Mouse (Mus musculus) embryonic facial prominence, embryonic 11.5 days (tissue): ENCODE results near the gene 4930583I09Rik. TPM values are rescaled to one million over a fixed set of nuclear protein-coding genes. Genes with fewer than 3 reads are reported as not detected.

Experiments used
- ATAC-seq: fragments of 200-750 bp; cut with Nextera tagmentation; replicated peaks from 2 replicates; pipeline ENCODE4 v1.8.0; 2017; ENCODE audit warnings: low read depth; ENCODE audit not compliant: insufficient number of reproducible peaks, low FRiP score, low TSS enrichment
- DNase-seq: peaks from one replicate; pipeline ENCODE4 v3.0.0-alpha.2; 2015; ENCODE audit warnings: low spot score
- H3K27ac ChIP-seq: fragments of 300-500 bp; sonication (generic); replicated peaks from 2 replicates; pipeline ENCODE4 v1.5.1; 2014; ENCODE audit warnings: mild to moderate bottlenecking, low read depth, low read length, control low read depth
- H3K27me3 ChIP-seq: fragments of 300-500 bp; sonication (generic); 2 replicates; pipeline ENCODE4 v1.6.1; 2014; ENCODE audit warnings: mild to moderate bottlenecking, low read length, moderate library complexity, mixed read lengths; ENCODE audit not compliant: control insufficient read depth, insufficient read depth
- H3K36me3 ChIP-seq: fragments of 300-500 bp; sonication (generic); replicated peaks from 2 replicates; pipeline ENCODE4 v1.6.1; 2014; ENCODE audit warnings: low read depth, mild to moderate bottlenecking, low read length, moderate library complexity, mixed read lengths; ENCODE audit not compliant: control insufficient read depth, insufficient read depth
- H3K4me1 ChIP-seq: fragments of 300-500 bp; sonication (generic); 2 replicates; pipeline ENCODE4 v1.6.1; 2014; ENCODE audit warnings: low read length, mixed read lengths; ENCODE audit not compliant: control insufficient read depth, insufficient read depth
- H3K4me2 ChIP-seq: fragments of 300-500 bp; sonication (generic); 2 replicates; pipeline ENCODE4 v1.6.1; 2014; ENCODE audit warnings: low read depth, mild to moderate bottlenecking, control low read depth, low read length, moderate library complexity
- H3K4me3 ChIP-seq: fragments of 300-500 bp; sonication (generic); 2 replicates; pipeline ENCODE4 v1.5.1; 2014; ENCODE audit warnings: low read depth, low read length, control low read depth
- H3K9ac ChIP-seq: fragments of 300-500 bp; sonication (generic); replicated peaks from 2 replicates; pipeline ENCODE4 v1.6.1; 2014; ENCODE audit warnings: mild to moderate bottlenecking, control low read depth, low read length
- H3K9me3 ChIP-seq: fragments of 300-500 bp; sonication (generic); replicated peaks from 2 replicates; pipeline ENCODE4 v1.6.1; 2016; ENCODE audit warnings: mild to moderate bottlenecking, low read length, inconsistent platforms, mixed read lengths; ENCODE audit not compliant: control insufficient read depth
- WGBS: fragments of 180-500 bp; shearing (Covaris S2); extraction: QIAGEN DNeasy Blood & Tissue Kit; methylation state at CpG from one replicate; pipeline ENCODE4 v1.1.7; 2014; 5-methylcytosine and 5-hydroxymethylcytosine counted together
- polyA plus RNA-seq: library from polyadenylated mRNA; unstranded; fragments of >200 nt; fragmentation: Nextera tagmentation; extraction: Ambion mirVana; gene quantifications from 2 replicates; pipeline ENCODE4 v1.2.1, GENCODE M21; 2014

The 4930583I09Rik gene
- polyA plus RNA-seq, 1 experiment from 2014 or later: not detected

- ATAC-seq (no peak), DNase-seq (no peak)
- Histone ChIP-seq H3K4me1 (no peaks in the 10 kb centered on the region), H3K27ac (no peak overlapping the region), H3K4me2 (no peak overlapping the region), H3K27me3 (no peaks in the 10 kb centered on the region), H3K4me3 (no peak overlapping the region), H3K36me3 (no peaks in the 10 kb centered on the region), H3K9me3 (no peaks in the 10 kb centered on the region), H3K9ac (no peak overlapping the region)
- 92% methylated on average over 3 of the region's 3 CpGs for WGBS
Measured at GRCm38 (mm10) chr17:64816298-64816697, 19.6 kb downstream of the 4930583I09Rik start.

- Histone ChIP-seq H3K27me3 (no peaks in the 10 kb centered on the region), H3K9me3 (no peaks in the 10 kb centered on the region), H3K4me2 (no peak overlapping the region), H3K27ac (no peak overlapping the region), H3K36me3 (no peaks in the 10 kb centered on the region), H3K9ac (no peak overlapping the region), H3K4me3 (no peak overlapping the region), H3K4me1 (no peaks in the 10 kb centered on the region)
- ATAC-seq: no peak
- no peak for DNase-seq
- WGBS: 74% methylated on average over 2 of the region's 2 CpGs
Measured at GRCm38 (mm10) chr17:64815806-64816205, 20.1 kb downstream of the 4930583I09Rik start.

DNA sequence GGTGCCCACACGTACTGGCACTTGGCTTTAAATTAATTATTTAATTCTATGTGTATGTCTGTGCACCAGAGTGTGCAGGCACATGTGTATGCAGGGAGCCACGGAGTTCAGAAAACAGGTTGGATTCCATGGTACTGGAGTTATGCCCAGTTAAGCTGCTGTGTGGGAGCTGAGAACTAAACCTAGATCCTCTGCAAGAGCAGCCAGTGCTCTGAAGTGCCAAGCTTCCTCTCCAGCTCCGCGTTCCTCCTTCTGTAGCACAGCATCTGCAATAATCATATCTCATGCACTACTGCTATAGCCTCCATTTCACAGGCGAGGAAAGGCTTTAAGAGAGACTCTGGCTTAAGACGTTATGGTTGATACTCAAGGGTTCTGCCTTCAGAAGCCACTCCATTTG lies 22.3 kb downstream of the 4930583I09Rik start:
- ATAC-seq (no peak), DNase-seq (no peak)
- 87% methylated on average over 6 of the region's 6 CpGs for WGBS
- H3K27ac ChIP-seq: no peak overlapping the region
- H3K4me3 ChIP-seq: no peak overlapping the region
- no peaks in the 10 kb centered on the region for H3K4me1 ChIP-seq
- H3K9ac ChIP-seq: no peak overlapping the region
- H3K36me3 ChIP-seq: no peaks in the 10 kb centered on the region
- no peak overlapping the region for H3K4me2 ChIP-seq
- no peaks in the 10 kb centered on the region for H3K27me3 ChIP-seq
- no peaks in the 10 kb centered on the region for H3K9me3 ChIP-seq

GRCm38 (mm10) chr17:64806035-64806589 lies 29.8 kb downstream of the 4930583I09Rik start:
- H3K27me3 ChIP-seq: no peaks in the 10 kb centered on the region
- H3K4me2 ChIP-seq: no peak overlapping the region
- no peak for DNase-seq
- H3K9me3 ChIP-seq: no peaks in the 10 kb centered on the region
- no peak overlapping the region for H3K27ac ChIP-seq
- no peak overlapping the region for H3K4me3 ChIP-seq
- H3K36me3 ChIP-seq: no peaks in the 10 kb centered on the region
- no peak for ATAC-seq
- no peak overlapping the region for H3K9ac ChIP-seq
- no peaks in the 10 kb centered on the region for H3K4me1 ChIP-seq
- WGBS: 86% methylated on average over 8 of the region's 8 CpGs

DNA sequence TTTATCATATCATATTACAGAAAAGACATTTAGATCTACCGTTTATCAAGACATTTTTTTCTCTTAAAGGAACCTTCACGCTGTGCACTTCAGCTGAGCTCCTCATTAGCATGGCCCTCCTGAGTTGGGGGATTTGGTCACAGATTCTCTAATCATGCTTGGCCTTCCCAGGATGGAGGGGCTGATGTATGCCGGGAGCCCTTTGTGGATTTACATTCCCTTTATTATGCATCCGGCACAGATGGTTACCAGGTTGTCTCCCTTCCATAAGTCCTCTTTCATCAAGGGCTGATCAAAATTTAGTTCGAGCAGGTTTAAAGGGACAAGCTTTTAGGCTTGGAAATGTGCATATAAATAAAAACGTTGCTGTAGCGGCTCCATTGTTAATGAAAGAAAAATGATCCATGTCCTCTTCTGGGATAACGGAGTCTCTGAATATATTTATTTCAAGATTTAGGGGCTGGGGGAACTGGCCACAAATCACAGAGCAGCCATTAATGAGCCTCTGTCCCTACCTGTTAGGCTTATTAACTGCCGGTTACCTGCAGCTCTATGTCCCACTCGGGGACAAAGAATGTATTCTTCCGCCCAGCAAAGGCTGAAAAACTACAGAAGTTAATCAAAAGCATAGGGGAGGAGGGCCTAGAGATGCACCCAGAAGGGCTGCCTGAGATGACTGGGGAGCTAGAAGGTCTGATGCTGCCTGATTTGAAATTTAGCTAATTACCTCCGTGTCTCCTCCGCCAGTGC lies 31.3 kb downstream of the 4930583I09Rik start:
- 59% methylated on average over 13 of the region's 13 CpGs for WGBS
- Histone ChIP-seq H3K36me3 (no peaks in the 10 kb centered on the region), H3K4me1 (no peaks in the 10 kb centered on the region), H3K4me3 (no peak overlapping the region), H3K4me2 (no peak overlapping the region), H3K9me3 (no peaks in the 10 kb centered on the region), H3K9ac (no peak overlapping the region), H3K27me3 (no peaks in the 10 kb centered on the region), H3K27ac (no peak overlapping the region)
- DNase-seq (peak; percentile 33), ATAC-seq (no peak)

- Histone ChIP-seq H3K4me2 (no peak overlapping the region), H3K9me3 (no peaks in the 10 kb centered on the region), H3K27ac (no peak overlapping the region), H3K4me1 (no peaks in the 10 kb centered on the region), H3K4me3 (no peak overlapping the region), H3K27me3 (no peaks in the 10 kb centered on the region), H3K9ac (no peak overlapping the region), H3K36me3 (no peaks in the 10 kb centered on the region)
- ATAC-seq (no peak), DNase-seq (no peak)
- WGBS: 46% methylated on average over 7 of the region's 7 CpGs
Measured at GRCm38 (mm10) chr17:64802956-64803275, 33.0 kb downstream of the 4930583I09Rik start.

GRCm38 (mm10) chr17:64802168-64802955 lies 33.5 kb downstream of the 4930583I09Rik start:
- Histone ChIP-seq H3K4me1 (no peaks in the 10 kb centered on the region), H3K9ac (no peak overlapping the region), H3K9me3 (no peaks in the 10 kb centered on the region), H3K4me2 (no peak overlapping the region), H3K27me3 (no peaks in the 10 kb centered on the region), H3K36me3 (no peaks in the 10 kb centered on the region), H3K4me3 (no peak overlapping the region), H3K27ac (no peak overlapping the region)
- WGBS: 32% methylated on average over 11 of the region's 11 CpGs
- DNase-seq: peak; percentile 63
- peak; percentile 73 for ATAC-seq

DNA sequence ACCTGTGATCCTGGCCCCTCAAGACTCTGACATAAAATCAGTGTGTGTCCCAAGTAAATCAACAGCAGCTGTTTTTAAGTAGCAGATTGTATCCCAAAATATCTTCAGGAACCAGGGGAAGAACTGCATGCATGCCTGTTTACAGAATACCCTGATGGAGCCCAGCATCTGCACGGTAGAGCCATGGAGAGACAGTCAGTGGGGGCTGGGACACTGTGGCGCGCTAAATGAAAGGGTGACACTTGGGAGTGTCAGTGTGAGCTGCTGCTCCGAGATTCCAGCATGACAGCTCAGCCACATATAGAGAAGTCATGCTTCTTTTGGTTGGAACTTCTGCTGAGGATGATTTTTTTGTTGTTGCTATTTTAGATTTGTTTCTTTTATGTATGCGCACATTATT lies 43.2 kb downstream of the 4930583I09Rik start:
- DNase-seq (no peak), ATAC-seq (no peak)
- H3K27me3 ChIP-seq: no peaks in the 10 kb centered on the region
- no peak overlapping the region for H3K4me2 ChIP-seq
- WGBS: 77% methylated on average over 5 of the region's 5 CpGs
- H3K9ac ChIP-seq: no peak overlapping the region
- H3K36me3 ChIP-seq: no peaks in the 10 kb centered on the region
- no peak overlapping the region for H3K27ac ChIP-seq
- H3K9me3 ChIP-seq: no peaks in the 10 kb centered on the region
- no peak overlapping the region for H3K4me3 ChIP-seq
- no peaks in the 10 kb centered on the region for H3K4me1 ChIP-seq
